Mouse (Mus musculus) lung, postnatal 0 days (tissue): ENCODE measurements around the gene Slc7a15.

Experiments
- CTCF ChIP-seq: IDR thresholded peaks from 2 replicates; pipeline ENCODE4 v1.5.1; 2016; ENCODE audit warnings: antibody characterized with exemption, mild to moderate bottlenecking
- EP300 ChIP-seq: IDR thresholded peaks from 2 replicates; pipeline ENCODE4 v1.6.1; 2016; ENCODE audit warnings: antibody characterized with exemption, mild to moderate bottlenecking, control low read depth

GRCm38 (mm10) chr12:8487281-8487680 lies 111.6 kb downstream of the Slc7a15 start:
- TF ChIP-seq CTCF, result no peak
- TF ChIP-seq EP300, result no peak
